Mouse (Mus musculus) limb, embryonic 13.5 days (tissue): ENCODE measurements around the gene Aloxe3. TPM values are rescaled to one million over a fixed set of nuclear protein-coding genes. Genes with fewer than 3 reads are reported as not detected.

ENCODE experiments used
- ATAC-seq: fragments of 200-750 bp; cut with Nextera tagmentation; 2 replicates; pipeline ENCODE4 v1.8.0; 2017; ENCODE audit warnings: low read depth, moderate number of reproducible peaks, moderate TSS enrichment; ENCODE audit not compliant: low FRiP score
- H3K27ac ChIP-seq: fragments of 300-500 bp; sonication (generic); 2 replicates; pipeline ENCODE4 v1.5.1; 2015; ENCODE audit warnings: inconsistent platforms, mild to moderate bottlenecking, moderate library complexity
- H3K27me3 ChIP-seq: fragments of 300-500 bp; sonication (generic); 2 replicates; pipeline ENCODE4 v1.6.1; 2015; ENCODE audit warnings: mild to moderate bottlenecking, inconsistent platforms
- H3K36me3 ChIP-seq: fragments of 300-500 bp; sonication (generic); 2 replicates; pipeline ENCODE4 v1.6.1; 2015; ENCODE audit warnings: inconsistent platforms, mild to moderate bottlenecking, moderate library complexity
- H3K4me1 ChIP-seq: fragments of 300-500 bp; sonication (generic); 2 replicates; pipeline ENCODE4 v1.6.1; 2015; ENCODE audit warnings: inconsistent platforms
- H3K4me2 ChIP-seq: fragments of 300-500 bp; sonication (generic); replicated peaks from 2 replicates; pipeline ENCODE4 v1.6.1; 2015; ENCODE audit warnings: inconsistent platforms, mild to moderate bottlenecking, moderate library complexity
- H3K4me3 ChIP-seq: fragments of 300-500 bp; sonication (generic); 2 replicates; pipeline ENCODE4 v1.5.1; 2015; ENCODE audit warnings: moderate library complexity, mild to moderate bottlenecking, inconsistent platforms
- H3K9ac ChIP-seq: fragments of 300-500 bp; sonication (generic); 2 replicates; pipeline ENCODE4 v1.6.1; 2015; ENCODE audit warnings: mild to moderate bottlenecking, inconsistent platforms
- H3K9me3 ChIP-seq: fragments of 300-500 bp; sonication (generic); 2 replicates; pipeline ENCODE4 v1.6.1; 2016; ENCODE audit warnings: inconsistent platforms
- WGBS: fragments of 180-500 bp; shearing (Covaris S2); methylation state at CpG from one replicate; pipeline ENCODE4 v1.1.7; 2015; 5-methylcytosine and 5-hydroxymethylcytosine counted together
- polyA plus RNA-seq: library from polyadenylated mRNA; unstranded; fragments of >200 nt; fragmentation: Nextera tagmentation; extraction: Ambion mirVana; gene quantifications from 2 replicates; pipeline ENCODE4 v1.2.1, GENCODE M21; 2015

Gene Aloxe3
- polyA plus RNA-seq, 1 experiment from 2014 or later, result 1.6 TPM

DNA sequence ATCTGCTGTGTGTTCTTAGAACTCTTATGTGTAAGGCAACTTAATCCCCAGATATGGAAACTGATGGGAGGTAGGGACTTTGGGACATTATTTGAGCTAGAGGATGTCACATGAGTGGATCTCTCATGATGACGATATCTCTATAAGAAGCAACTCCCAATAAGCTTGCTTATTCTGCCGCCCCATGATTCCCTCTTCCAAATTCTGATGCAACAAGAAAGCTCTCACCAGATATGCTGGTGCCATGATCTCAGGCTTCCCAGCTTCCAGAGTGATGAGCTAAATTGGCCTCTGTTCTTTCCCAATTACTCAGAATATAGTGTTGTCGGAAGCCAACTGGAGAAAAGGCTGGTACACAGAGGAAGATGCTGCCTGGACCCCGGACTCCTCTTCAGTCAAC lies 13.8 kb upstream of the Aloxe3 start:
- H3K4me1 ChIP-seq, result peaks cover 24% of the 10 kb centered on the region
- peak overlapping the region; percentile 53 for H3K4me3 ChIP-seq
- H3K36me3 ChIP-seq, result peaks cover 30% of the 10 kb centered on the region
- 63% methylated on average over 4 of the region's 4 CpGs for WGBS
- H3K27me3 ChIP-seq, result peaks cover 13% of the 10 kb centered on the region
- peak overlapping the region; percentile 59; the same call in 1 of the 2 replicates for H3K9ac ChIP-seq
- H3K27ac ChIP-seq, result no peak overlapping the region
- ATAC-seq, result no peak
- no peaks in the 10 kb centered on the region for H3K9me3 ChIP-seq
- H3K4me2 ChIP-seq, result peak overlapping the region; percentile 64

DNA sequence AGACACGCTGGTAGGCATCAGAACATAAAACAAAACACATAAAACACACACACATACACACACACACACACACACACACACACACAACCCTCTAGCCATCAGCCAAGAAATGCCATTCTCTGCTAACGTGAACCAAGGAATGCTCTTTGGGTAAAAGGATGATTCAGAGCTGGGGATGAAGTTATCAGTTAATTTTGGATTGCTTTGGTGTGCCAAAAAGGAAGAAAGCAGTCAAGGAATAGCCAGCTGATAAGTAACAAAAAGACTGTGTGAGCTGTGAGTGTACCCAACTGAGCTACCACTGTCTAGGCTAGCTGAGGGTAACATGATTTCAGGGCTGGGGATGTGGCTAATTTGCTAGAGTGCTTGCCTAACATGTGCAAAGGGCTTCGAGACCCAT lies 11.7 kb upstream of the Aloxe3 start:
- 73% methylated on average over 3 of the region's 3 CpGs for WGBS
- H3K9me3 ChIP-seq, result no peaks in the 10 kb centered on the region

DNA sequence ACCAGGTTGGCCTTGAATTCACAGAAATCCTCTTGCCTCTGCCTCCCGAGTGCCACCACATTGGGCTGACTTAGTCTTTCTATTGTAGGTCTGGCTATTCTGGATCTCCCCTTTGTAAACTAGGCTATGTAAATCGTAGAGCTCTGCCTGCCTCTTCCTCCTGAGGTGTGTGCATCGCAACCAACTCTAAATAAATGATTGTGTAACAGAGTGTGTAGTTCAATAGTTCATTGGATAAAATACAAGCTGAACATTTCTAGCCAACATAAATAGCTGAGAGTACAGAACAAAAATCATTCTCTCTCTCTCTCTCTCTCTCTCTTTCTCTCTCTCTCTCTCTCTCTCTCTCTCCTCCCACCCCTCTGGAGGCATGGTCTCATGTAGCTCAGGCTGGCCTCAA lies 11.1 kb upstream of the Aloxe3 start:
- ATAC-seq, result no peak
- H3K9me3 ChIP-seq, result no peaks in the 10 kb centered on the region
- WGBS, result 86% methylated on average over 3 of the region's 3 CpGs
- no peak overlapping the region for H3K9ac ChIP-seq
- H3K27ac ChIP-seq, result no peak overlapping the region
- H3K4me3 ChIP-seq, result no peak overlapping the region
- no peak overlapping the region for H3K4me2 ChIP-seq
- peaks cover 2% of the 10 kb centered on the region; the same call in 1 of the 2 replicates for H3K36me3 ChIP-seq
- H3K4me1 ChIP-seq, result peaks cover 32% of the 10 kb centered on the region
- peaks cover 15% of the 10 kb centered on the region for H3K27me3 ChIP-seq

More for the DNA sequence above, 11.7 kb upstream of the Aloxe3 start:
- Histone ChIP-seq H3K4me1 (peaks cover 29% of the 10 kb centered on the region), H3K36me3 (peaks cover 8% of the 10 kb centered on the region), H3K27me3 (peaks cover 15% of the 10 kb centered on the region), H3K9ac (no peak overlapping the region), H3K27ac (no peak overlapping the region), H3K4me2 (no peak overlapping the region), H3K4me3 (no peak overlapping the region)
- no peak for ATAC-seq

DNA sequence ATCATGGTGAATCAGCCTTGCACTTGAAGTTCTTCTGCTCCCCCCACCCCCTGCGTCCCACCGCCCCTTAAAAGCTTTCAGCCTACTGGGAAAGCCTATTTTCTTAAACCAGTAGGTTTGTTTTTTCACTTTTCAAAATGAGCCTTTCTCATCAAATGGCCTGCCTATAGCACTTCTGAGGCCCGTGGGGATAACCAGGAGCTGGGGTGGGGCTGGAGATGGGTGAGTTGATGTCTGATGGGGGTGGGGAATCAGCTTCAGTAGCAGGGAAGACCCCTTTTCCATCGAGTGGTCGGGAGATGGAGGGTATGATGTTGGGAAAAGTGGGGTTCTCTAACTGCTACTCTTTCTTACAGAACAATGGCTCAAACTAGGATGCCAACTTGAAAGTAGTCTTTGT lies 8.9 kb upstream of the Aloxe3 start:
- H3K27me3 ChIP-seq, result peaks cover 21% of the 10 kb centered on the region
- 51% methylated on average over 5 of the region's 5 CpGs for WGBS
- ATAC-seq, result no peak

DNA sequence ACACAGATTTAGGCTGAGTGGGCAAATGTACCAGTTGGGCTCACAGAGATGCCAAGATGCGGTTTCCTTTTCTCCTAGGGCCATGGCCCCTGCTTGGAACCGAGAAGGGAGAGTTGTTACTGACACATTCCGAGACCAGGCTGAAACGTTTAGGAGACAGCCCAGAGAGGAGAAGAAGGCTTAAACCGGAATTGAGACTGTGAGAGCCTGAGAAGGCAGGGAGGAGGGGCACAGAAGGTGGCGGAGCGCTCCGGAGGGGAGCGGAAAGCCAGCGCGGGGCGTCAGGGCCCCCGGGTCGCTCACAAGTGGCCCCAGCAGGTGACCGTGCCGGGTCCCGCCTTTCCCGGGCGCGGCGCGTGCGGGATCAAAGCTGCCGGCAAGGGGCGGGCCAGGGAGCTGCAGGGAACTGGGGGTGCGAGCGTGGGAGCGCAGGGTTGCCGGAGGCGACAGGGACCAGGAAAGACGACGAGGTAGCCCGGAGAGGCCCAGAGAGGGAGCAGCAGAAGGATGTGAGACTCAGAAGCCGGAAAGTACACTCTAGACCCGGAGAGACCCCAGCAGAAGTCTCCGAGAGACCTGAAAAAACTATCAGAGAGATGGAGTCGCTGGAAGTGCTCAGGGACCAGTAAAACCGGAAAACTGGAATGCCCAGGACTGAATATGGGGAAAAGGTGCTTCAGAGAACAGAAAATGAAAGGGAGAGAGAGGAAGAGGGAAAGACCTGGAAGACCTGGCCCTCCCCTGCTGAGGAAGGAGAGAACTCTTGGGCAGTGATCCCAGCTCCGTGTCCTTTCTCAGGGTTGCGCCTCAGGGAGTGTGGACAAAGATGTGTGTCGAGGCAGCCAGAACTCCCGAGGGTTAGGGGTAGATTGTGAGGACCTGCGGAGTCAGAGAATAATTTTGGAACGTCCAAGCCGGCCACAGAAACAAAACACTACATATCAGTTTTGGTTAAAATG lies 7.7 kb upstream of the Aloxe3 start:
- Histone ChIP-seq H3K4me3 (peak overlapping the region; percentile 82), H3K27ac (peak overlapping the region; percentile 67), H3K27me3 (peaks cover 18% of the 10 kb centered on the region), H3K4me2 (peak overlapping the region; percentile 92), H3K9ac (peak overlapping the region; percentile 79), H3K4me1 (peaks cover 31% of the 10 kb centered on the region), H3K9me3 (no peaks in the 10 kb centered on the region), H3K36me3 (no peaks in the 10 kb centered on the region)
- ATAC-seq, result no peak
- under 1% methylated on average over 45 of the region's 45 CpGs for WGBS

More for the DNA sequence above, 8.9 kb upstream of the Aloxe3 start:
- Histone ChIP-seq H3K9me3 (no peaks in the 10 kb centered on the region), H3K4me3 (no peak overlapping the region; the same call in 1 of the 2 replicates), H3K9ac (no peak overlapping the region), H3K4me1 (peaks cover 36% of the 10 kb centered on the region), H3K36me3 (no peaks in the 10 kb centered on the region), H3K4me2 (peak overlapping the region; percentile 92), H3K27ac (no peak overlapping the region)

DNA sequence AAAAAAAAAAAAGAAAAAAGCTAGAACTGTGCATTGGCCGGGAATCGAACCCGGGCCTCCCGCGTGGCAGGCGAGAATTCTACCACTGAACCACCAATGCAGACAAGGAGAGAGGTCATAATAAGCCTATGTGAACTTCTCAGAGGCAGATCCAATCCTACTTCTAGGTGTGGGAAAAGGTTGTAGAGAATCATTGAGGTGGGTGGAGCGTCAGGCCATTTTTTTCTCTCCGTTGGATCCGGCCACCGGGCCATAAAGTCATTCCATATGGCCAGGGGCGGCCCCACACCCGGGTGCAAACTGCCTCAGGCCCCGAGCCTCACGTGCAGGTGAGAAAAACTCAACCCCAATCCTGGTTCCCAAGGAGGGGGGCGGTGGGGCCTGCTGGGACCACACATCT lies 6.9 kb upstream of the Aloxe3 start:
- no peak overlapping the region for H3K27ac ChIP-seq
- H3K9ac ChIP-seq, result no peak overlapping the region
- H3K4me1 ChIP-seq, result peaks cover 31% of the 10 kb centered on the region
- H3K9me3 ChIP-seq, result no peaks in the 10 kb centered on the region
- H3K4me2 ChIP-seq, result peak overlapping the region; percentile 92
- WGBS, result 0% methylated on average over 15 of the region's 15 CpGs
- H3K27me3 ChIP-seq, result peaks cover 18% of the 10 kb centered on the region
- peak; percentile 9; the same call in 1 of the 2 replicates for ATAC-seq
- H3K4me3 ChIP-seq, result peak overlapping the region; percentile 82
- H3K36me3 ChIP-seq, result no peaks in the 10 kb centered on the region

DNA sequence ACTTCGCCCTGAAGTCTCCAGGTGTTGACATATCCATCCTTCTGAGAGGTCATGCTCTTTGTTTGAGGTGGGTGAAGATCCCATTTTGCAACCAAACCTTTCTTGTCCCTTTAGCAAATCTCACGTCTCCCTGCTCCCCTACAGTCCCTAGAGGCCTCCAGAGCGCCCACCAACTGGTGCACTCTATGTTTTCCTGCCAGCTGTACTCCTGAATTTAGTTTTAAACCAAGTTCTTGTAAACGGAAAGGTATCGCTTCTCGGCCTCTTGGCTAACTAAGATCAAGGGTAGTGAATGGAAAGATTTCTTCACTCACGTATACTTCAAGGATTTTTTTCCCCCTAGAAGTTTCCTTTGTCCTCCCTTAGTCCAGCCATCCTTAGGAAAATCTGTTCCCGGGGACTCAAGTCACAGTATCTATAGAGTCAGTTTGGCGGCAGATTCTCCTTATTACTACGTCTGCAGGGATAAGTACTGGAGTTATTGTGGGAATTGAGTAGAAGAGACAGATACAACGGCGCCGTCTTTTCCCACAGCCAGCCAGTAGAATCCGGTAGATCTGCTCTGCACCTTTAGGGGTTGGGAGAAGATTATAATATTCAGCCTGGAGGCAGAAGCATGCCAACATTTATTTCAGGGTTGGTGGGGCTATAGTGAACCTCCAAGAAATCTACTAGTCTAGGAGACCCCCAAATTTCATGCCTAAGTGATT lies 6.1 kb upstream of the Aloxe3 start:
- ATAC-seq, result no peak
- Histone ChIP-seq H3K27me3 (peaks cover 18% of the 10 kb centered on the region), H3K27ac (no peak overlapping the region), H3K4me2 (peak overlapping the region; percentile 92), H3K4me3 (peak overlapping the region; percentile 82), H3K9ac (0 out of 2 replicates have a peak overlapping the region, but pooled peaks have one; percentile 55), H3K36me3 (no peaks in the 10 kb centered on the region), H3K4me1 (peaks cover 31% of the 10 kb centered on the region), H3K9me3 (no peaks in the 10 kb centered on the region)
- 27% methylated on average over 14 of the region's 14 CpGs for WGBS

DNA sequence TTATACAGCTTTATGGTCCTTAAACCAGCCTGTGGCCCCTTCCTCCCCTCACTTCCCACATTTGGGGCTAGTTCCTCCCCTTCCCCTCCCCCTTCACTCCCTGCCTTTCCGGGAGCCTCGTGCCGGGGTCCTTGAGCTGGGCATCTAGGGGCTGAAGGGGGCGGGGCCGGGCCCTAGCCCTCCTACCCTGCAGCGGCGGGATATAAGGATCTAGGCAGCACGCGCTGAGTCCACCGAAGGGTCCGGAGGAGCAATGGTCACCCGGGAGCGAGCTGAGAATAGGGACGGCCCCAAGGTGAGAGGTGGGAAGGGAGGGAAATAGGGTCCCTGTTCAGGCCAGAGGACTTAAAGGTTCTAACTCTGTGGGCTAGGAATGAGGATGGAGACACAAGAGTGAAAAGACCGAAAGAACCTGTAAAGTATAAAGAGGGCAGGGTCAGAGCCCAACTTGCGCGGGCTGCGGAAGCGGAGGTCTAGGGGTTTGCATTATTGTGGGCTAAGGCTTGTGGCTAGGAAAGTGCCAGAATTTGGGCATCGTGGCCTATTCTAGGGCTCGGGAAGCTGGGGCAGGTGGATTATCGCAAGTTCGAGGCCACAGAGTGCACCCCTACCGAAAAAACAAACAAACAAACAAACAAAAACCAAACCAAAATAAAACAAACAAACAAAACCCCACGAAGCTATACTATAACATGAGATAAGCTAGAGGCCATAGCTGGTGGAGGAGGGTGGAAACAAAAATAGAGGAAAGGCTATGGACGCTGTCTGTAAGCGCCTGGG lies 5.3 kb upstream of the Aloxe3 start, which contains the start of gene Hes7:
Gene Hes7, plus strand, starts transcription at position 184 of the 780 bp plus-strand sequence.
- Histone ChIP-seq H3K36me3 (no peaks in the 10 kb centered on the region), H3K4me3 (peak within 1 kb of the TSS; percentile 82), H3K4me1 (peaks cover 31% of the 10 kb centered on the region), H3K4me2 (peak within 1 kb of the TSS; percentile 92), H3K27ac (no peak within 1 kb of the TSS), H3K27me3 (peaks cover 17% of the 10 kb centered on the region), H3K9me3 (no peaks in the 10 kb centered on the region), H3K9ac (peak within 1 kb of the TSS; percentile 79)
- ATAC-seq, result no peak
- 2% methylated on average over 27 of the region's 27 CpGs for WGBS

DNA sequence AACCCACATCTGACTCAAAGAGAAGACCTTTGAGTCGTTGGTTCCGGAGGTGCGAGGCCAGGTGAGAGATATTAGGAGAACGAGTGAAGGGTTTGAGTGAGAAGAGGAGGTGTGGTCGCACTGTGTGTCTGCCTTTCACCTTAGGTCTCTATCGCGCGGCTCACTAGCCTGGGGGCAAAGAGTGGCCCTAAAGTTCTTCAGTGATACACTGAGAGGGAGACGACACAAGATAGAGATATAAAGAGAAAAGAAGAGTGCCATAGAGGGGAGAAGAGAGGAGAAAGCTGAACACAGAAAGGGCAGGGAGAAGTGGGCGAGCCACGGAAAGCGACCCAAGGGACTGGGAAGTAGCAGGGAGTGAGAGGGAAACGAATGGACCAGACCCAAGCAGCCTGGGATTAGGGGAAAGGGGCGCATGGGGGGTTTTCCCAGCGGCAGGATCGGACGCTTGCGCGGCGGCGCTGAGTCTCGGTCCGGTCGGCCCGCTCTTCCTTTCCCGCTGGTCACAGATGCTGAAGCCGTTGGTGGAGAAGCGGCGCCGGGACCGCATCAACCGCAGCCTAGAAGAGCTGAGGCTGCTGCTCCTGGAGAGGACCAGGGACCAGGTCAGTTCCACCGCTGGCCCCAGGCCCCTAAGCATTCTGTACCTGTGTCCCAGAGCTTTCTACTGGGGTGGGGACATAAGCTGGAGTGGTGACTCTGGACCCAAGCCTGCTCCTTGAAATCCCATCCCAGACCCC lies 4.5 kb upstream of the Aloxe3 start:
- Histone ChIP-seq H3K9me3 (no peaks in the 10 kb centered on the region), H3K4me2 (peak overlapping the region; percentile 92), H3K27me3 (peaks cover 13% of the 10 kb centered on the region; the same call in 1 of the 2 replicates), H3K4me3 (peak overlapping the region; percentile 82), H3K27ac (peak overlapping the region; percentile 11; the same call in 1 of the 2 replicates), H3K36me3 (no peaks in the 10 kb centered on the region), H3K9ac (peak overlapping the region; percentile 79), H3K4me1 (peaks cover 37% of the 10 kb centered on the region)
- ATAC-seq, result no peak
- WGBS, result under 1% methylated on average over 31 of the region's 33 CpGs

DNA sequence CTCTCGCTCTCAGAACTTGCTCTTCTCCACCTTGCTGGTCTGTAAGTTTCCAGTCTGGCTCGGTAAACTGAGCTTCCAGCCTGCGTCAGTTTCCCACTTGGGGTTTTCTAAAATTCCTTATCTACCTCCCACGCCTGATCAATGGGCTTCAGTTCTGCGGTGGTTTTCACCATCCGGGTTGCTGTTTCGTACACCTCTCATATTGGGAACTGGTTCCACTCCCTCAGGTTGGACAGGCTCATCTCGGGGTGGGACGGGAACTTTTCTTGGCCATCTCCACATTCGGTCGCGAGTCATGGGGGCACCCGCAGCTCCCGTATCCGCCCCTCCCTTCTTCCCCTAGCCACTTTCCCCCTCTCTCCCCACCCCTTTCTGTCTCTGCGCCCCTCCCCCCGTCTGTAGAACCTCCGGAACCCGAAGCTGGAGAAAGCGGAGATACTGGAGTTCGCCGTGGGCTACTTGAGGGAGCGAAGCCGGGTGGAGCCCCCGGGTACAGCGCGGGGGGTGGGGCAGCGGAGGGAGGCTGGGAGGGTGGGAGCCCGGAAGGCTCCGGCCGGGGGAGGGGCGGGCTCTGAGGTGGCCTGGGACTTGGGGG lies 3.9 kb upstream of the Aloxe3 start:
- Histone ChIP-seq H3K4me3 (peak overlapping the region; percentile 82), H3K4me2 (peak overlapping the region; percentile 92), H3K4me1 (peaks cover 41% of the 10 kb centered on the region), H3K9me3 (no peaks in the 10 kb centered on the region), H3K9ac (peak overlapping the region; percentile 79), H3K27ac (peak overlapping the region; percentile 87), H3K36me3 (no peaks in the 10 kb centered on the region), H3K27me3 (peaks cover 9% of the 10 kb centered on the region; the same call in 1 of the 2 replicates)
- no peak for ATAC-seq
- WGBS, result under 1% methylated on average over 31 of the region's 32 CpGs
